Mouse (Mus musculus) cerebellum, adult (tissue): ENCODE measurements around the gene Lao1.

Experiments used
- ATAC-seq: cut with Nextera tagmentation; 2 replicates; pipeline ENCODE4 v1.9.2; 2017; ENCODE audit warnings: mild to moderate bottlenecking, moderate library complexity, mixed read lengths; ENCODE audit not compliant: insufficient number of reproducible peaks, low FRiP score, low TSS enrichment

The Lao1 gene

GRCm38 (mm10) chr4:119013031-119013430 is 51.7 kb downstream of the Lao1 start:
- no peak for ATAC-seq

GRCm38 (mm10) chr4:119014997-119015396 is 53.6 kb downstream of the Lao1 start:
- ATAC-seq, result no peak

- no peak for ATAC-seq
Observed at GRCm38 (mm10) chr4:119015557-119015956, 54.2 kb downstream of the Lao1 start.

GRCm38 (mm10) chr4:119017078-119017477 is 55.7 kb downstream of the Lao1 start:
- ATAC-seq, result no peak
